Mouse (Mus musculus) liver, embryonic 12.5 days (tissue): ENCODE measurements at regions not wholly inside any gene's neighbourhood (a gene's known extent, or its start where the extent isn't known, plus 50 kb on each side); places are given as distances from the start of the nearest gene placed in this dataset.

ENCODE experiments used
- ATAC-seq: fragments of 200-750 bp; cut with Nextera tagmentation; 2 replicates; pipeline ENCODE4 v1.8.0; 2017; ENCODE audit warnings: moderate number of reproducible peaks, mild to moderate bottlenecking, moderate library complexity
- H3K27ac ChIP-seq: fragments of 300-500 bp; sonication (generic); 2 replicates; pipeline ENCODE4 v1.5.1; 2016; ENCODE audit warnings: mild to moderate bottlenecking
- H3K27me3 ChIP-seq: fragments of 300-500 bp; sonication (generic); replicated peaks from 2 replicates; pipeline ENCODE4 v1.6.1; 2016; ENCODE audit warnings: mild to moderate bottlenecking, moderate library complexity
- H3K36me3 ChIP-seq: fragments of 300-500 bp; sonication (generic); 2 replicates; pipeline ENCODE4 v1.6.1; 2016; ENCODE audit warnings: mild to moderate bottlenecking, moderate library complexity
- H3K4me1 ChIP-seq: fragments of 300-500 bp; sonication (generic); 2 replicates; pipeline ENCODE4 v1.6.1; 2016
- H3K4me2 ChIP-seq: fragments of 300-500 bp; sonication (generic); 2 replicates; pipeline ENCODE4 v1.6.1; 2016; ENCODE audit warnings: mild to moderate bottlenecking, moderate library complexity
- H3K4me3 ChIP-seq: fragments of 300-500 bp; sonication (generic); 2 replicates; pipeline ENCODE4 v1.5.1; 2016; ENCODE audit warnings: mild to moderate bottlenecking, moderate library complexity
- H3K9ac ChIP-seq: fragments of 300-500 bp; sonication (generic); 2 replicates; pipeline ENCODE4 v1.6.1; 2016; ENCODE audit warnings: mild to moderate bottlenecking, moderate library complexity
- H3K9me3 ChIP-seq: fragments of 300-500 bp; sonication (generic); replicated peaks from 2 replicates; pipeline ENCODE4 v1.6.1; 2016; ENCODE audit warnings: mild to moderate bottlenecking, moderate library complexity
- WGBS: fragments of 180-500 bp; shearing (Covaris S2); methylation state at CpG from one replicate; pipeline ENCODE4 v1.1.7; 2016; ENCODE audit not compliant: insufficient replicate concordance; 5-methylcytosine and 5-hydroxymethylcytosine counted together

- no peak for ATAC-seq
- H3K4me3 ChIP-seq = no peak overlapping the region
- H3K4me2 ChIP-seq = no peak overlapping the region
- no peaks in the 10 kb centered on the region for H3K4me1 ChIP-seq
- H3K9ac ChIP-seq = no peak overlapping the region
- no peak overlapping the region for H3K27ac ChIP-seq
- H3K27me3 ChIP-seq = no peaks in the 10 kb centered on the region
- H3K36me3 ChIP-seq = no peaks in the 10 kb centered on the region
- H3K9me3 ChIP-seq = no peaks in the 10 kb centered on the region
Observed at GRCm38 (mm10) chr1:105206216-105206615, 150.3 kb downstream of the Rnf152 start.

- H3K4me3 ChIP-seq = no peak overlapping the region
- H3K9ac ChIP-seq = no peak overlapping the region
- no peaks in the 10 kb centered on the region for H3K4me1 ChIP-seq
- no peak for ATAC-seq
- no peaks in the 10 kb centered on the region for H3K27me3 ChIP-seq
- no peak overlapping the region for H3K27ac ChIP-seq
- no peaks in the 10 kb centered on the region for H3K9me3 ChIP-seq
- H3K4me2 ChIP-seq = no peak overlapping the region
- H3K36me3 ChIP-seq = no peaks in the 10 kb centered on the region
- WGBS = 40% methylated on average over 3 of the region's 3 CpGs
Observed at GRCm38 (mm10) chr1:105199305-105199704, 157.2 kb downstream of the Rnf152 start.

- no peaks in the 10 kb centered on the region for H3K9me3 ChIP-seq
- no peak overlapping the region for H3K4me2 ChIP-seq
- no peak for ATAC-seq
- WGBS = 25% methylated on average over 3 of the region's 3 CpGs
- H3K27ac ChIP-seq = no peak overlapping the region
- no peaks in the 10 kb centered on the region for H3K36me3 ChIP-seq
- no peak overlapping the region for H3K4me3 ChIP-seq
- no peaks in the 10 kb centered on the region for H3K4me1 ChIP-seq
- H3K27me3 ChIP-seq = no peaks in the 10 kb centered on the region
- H3K9ac ChIP-seq = no peak overlapping the region
Observed at GRCm38 (mm10) chr1:105191126-105191525, 165.4 kb downstream of the Rnf152 start.

GRCm38 (mm10) chr1:105188920-105189266 lies 167.6 kb downstream of the Rnf152 start:
- Histone ChIP-seq H3K4me1 (no peaks in the 10 kb centered on the region), H3K27ac (no peak overlapping the region), H3K9me3 (no peaks in the 10 kb centered on the region), H3K4me2 (no peak overlapping the region), H3K27me3 (no peaks in the 10 kb centered on the region), H3K4me3 (no peak overlapping the region), H3K9ac (no peak overlapping the region), H3K36me3 (no peaks in the 10 kb centered on the region)
- no peak for ATAC-seq

- Histone ChIP-seq H3K9ac (no peak overlapping the region), H3K9me3 (no peaks in the 10 kb centered on the region), H3K36me3 (no peaks in the 10 kb centered on the region), H3K4me1 (no peaks in the 10 kb centered on the region), H3K27me3 (no peaks in the 10 kb centered on the region), H3K4me3 (no peak overlapping the region), H3K4me2 (no peak overlapping the region), H3K27ac (no peak overlapping the region)
- ATAC-seq = no peak
- WGBS = 67% methylated on average over 3 of the region's 3 CpGs
Observed at GRCm38 (mm10) chr1:105188210-105188919, 168.1 kb downstream of the Rnf152 start.

- Histone ChIP-seq H3K4me3 (no peak overlapping the region), H3K9ac (no peak overlapping the region), H3K9me3 (no peaks in the 10 kb centered on the region), H3K27me3 (no peaks in the 10 kb centered on the region), H3K36me3 (no peaks in the 10 kb centered on the region), H3K4me1 (no peaks in the 10 kb centered on the region), H3K27ac (no peak overlapping the region), H3K4me2 (no peak overlapping the region)
- WGBS = 55% methylated on average over 3 of the region's 3 CpGs
- no peak for ATAC-seq
Observed at GRCm38 (mm10) chr1:105184470-105184869, 172.0 kb downstream of the Rnf152 start.

GRCm38 (mm10) chr1:105179371-105179823 lies 177.1 kb downstream of the Rnf152 start:
- 34% methylated on average over 3 of the region's 3 CpGs for WGBS
- H3K27ac ChIP-seq = peak overlapping the region; percentile 30; the same call in 1 of the 2 replicates
- no peaks in the 10 kb centered on the region for H3K36me3 ChIP-seq
- H3K9me3 ChIP-seq = no peaks in the 10 kb centered on the region
- no peak overlapping the region for H3K4me3 ChIP-seq
- no peak overlapping the region for H3K9ac ChIP-seq
- 0 out of 2 replicates have a peak, but pooled peaks cover 3% of the 10 kb centered on the region for H3K4me1 ChIP-seq
- ATAC-seq = peak; percentile 77
- no peaks in the 10 kb centered on the region for H3K27me3 ChIP-seq
- no peak overlapping the region for H3K4me2 ChIP-seq

GRCm38 (mm10) chr1:105178773-105179172 lies 177.7 kb downstream of the Rnf152 start:
- peak; percentile 81 for ATAC-seq
- H3K27ac ChIP-seq = no peak overlapping the region
- WGBS = 60% methylated on average over 6 of the region's 6 CpGs

GRCm38 (mm10) chr1:105177938-105178337 lies 178.6 kb downstream of the Rnf152 start:
- H3K27ac ChIP-seq = no peak overlapping the region
- no peaks in the 10 kb centered on the region for H3K27me3 ChIP-seq
- H3K36me3 ChIP-seq = no peaks in the 10 kb centered on the region
- 78% methylated on average over 2 of the region's 2 CpGs for WGBS
- no peak overlapping the region for H3K9ac ChIP-seq
- H3K4me1 ChIP-seq = 0 out of 2 replicates have a peak, but pooled peaks cover 3% of the 10 kb centered on the region
- H3K4me2 ChIP-seq = no peak overlapping the region
- H3K9me3 ChIP-seq = no peaks in the 10 kb centered on the region
- H3K4me3 ChIP-seq = no peak overlapping the region
- no peak for ATAC-seq

More at GRCm38 (mm10) chr1:105178773-105179172, 177.7 kb downstream of the Rnf152 start:
- no peak overlapping the region for H3K4me2 ChIP-seq
- no peaks in the 10 kb centered on the region for H3K27me3 ChIP-seq
- no peaks in the 10 kb centered on the region for H3K36me3 ChIP-seq
- H3K9ac ChIP-seq = no peak overlapping the region
- no peaks in the 10 kb centered on the region for H3K9me3 ChIP-seq
- H3K4me1 ChIP-seq = 0 out of 2 replicates have a peak, but pooled peaks cover 3% of the 10 kb centered on the region
- H3K4me3 ChIP-seq = no peak overlapping the region

- H3K4me3 ChIP-seq = no peak overlapping the region
- H3K4me2 ChIP-seq = no peak overlapping the region
- H3K9ac ChIP-seq = no peak overlapping the region
- H3K27ac ChIP-seq = no peak overlapping the region
- H3K27me3 ChIP-seq = no peaks in the 10 kb centered on the region
- ATAC-seq = no peak
- H3K9me3 ChIP-seq = no peaks in the 10 kb centered on the region
- 57% methylated on average over 10 of the region's 10 CpGs for WGBS
- 0 out of 2 replicates have a peak, but pooled peaks cover 3% of the 10 kb centered on the region for H3K4me1 ChIP-seq
- no peaks in the 10 kb centered on the region for H3K36me3 ChIP-seq
Observed at GRCm38 (mm10) chr1:105177015-105177762, 179.3 kb downstream of the Rnf152 start.

GRCm38 (mm10) chr1:105170979-105171378 lies 185.5 kb downstream of the Rnf152 start:
- H3K27ac ChIP-seq = no peak overlapping the region

GRCm38 (mm10) chr1:105170114-105170506 lies 186.4 kb downstream of the Rnf152 start:
- no peak overlapping the region for H3K27ac ChIP-seq
- WGBS = 76% methylated on average over 4 of the region's 4 CpGs
- H3K36me3 ChIP-seq = no peaks in the 10 kb centered on the region
- no peak overlapping the region for H3K4me2 ChIP-seq
- ATAC-seq = no peak
- H3K9ac ChIP-seq = no peak overlapping the region
- H3K27me3 ChIP-seq = no peaks in the 10 kb centered on the region
- no peak overlapping the region for H3K4me3 ChIP-seq
- H3K9me3 ChIP-seq = no peaks in the 10 kb centered on the region
- no peaks in the 10 kb centered on the region for H3K4me1 ChIP-seq

More at GRCm38 (mm10) chr1:105170979-105171378, 185.5 kb downstream of the Rnf152 start:
- H3K4me2 ChIP-seq = no peak overlapping the region
- H3K9ac ChIP-seq = no peak overlapping the region
- no peaks in the 10 kb centered on the region for H3K4me1 ChIP-seq
- no peak overlapping the region for H3K4me3 ChIP-seq
- ATAC-seq = no peak
- 33% methylated on average over 1 of the region's 1 CpGs for WGBS
- H3K9me3 ChIP-seq = no peaks in the 10 kb centered on the region
- no peaks in the 10 kb centered on the region for H3K27me3 ChIP-seq
- H3K36me3 ChIP-seq = no peaks in the 10 kb centered on the region
